Mouse (Mus musculus) gastrocnemius, adult 18-20 months (tissue): ENCODE results near the gene Klhdc3. TPM values are rescaled to one million over a fixed set of nuclear protein-coding genes. Genes with fewer than 3 reads are reported as not detected.

Source experiments
- DNase-seq: peaks from one replicate; pipeline ENCODE4 v3.0.0; 2021; ENCODE audit warnings: low spot score
- long read RNA-seq, 2 experiments: library from polyadenylated mRNA; stranded (forward); transcript quantifications; one replicate each; pipeline ENCODE4 v2.0.0; 2021
- total RNA-seq, 2 experiments: library from RNA; stranded (reverse); gene quantifications; 2 replicates each; pipeline ENCODE4 v1.2.3; 2021

Klhdc3 gene
- 10 to 100 TPM; 64.7 to 90.2 TPM for total RNA-seq
- long read RNA-seq, experiment 1, transcript Klhdc3-201 (12 exons, 2,100 nt), result major isoform, 88 of 105 reads
- long read RNA-seq, experiment 1, partial matches to known transcripts, result 12 of 105 reads
- long read RNA-seq, experiment 1, other reads (novel, unspliced or antisense), result 3 of 105 reads
- long read RNA-seq, experiment 2, transcript Klhdc3-201 (12 exons, 2,100 nt), result major isoform, 113 of 134 reads
- long read RNA-seq, experiment 2, partial matches to known transcripts, result 13 of 134 reads
- long read RNA-seq, experiment 2, other reads (novel, unspliced or antisense), result 7 of 134 reads

- DNase-seq, result peak; percentile 98
These were observed at the start of gene Klhdc3 for GRCm38 (mm10) chr17:46680760-46681373. TSS of gene Klhdc3 (minus strand) at chr17:46680914.

- no peak for DNase-seq
These were observed 48.2 kb upstream of the Klhdc3 start, which contains the start of gene Gnmt for GRCm38 (mm10) chr17:46728904-46729318. TSS of gene Gnmt (minus strand) at chr17:46729168.

GRCm38 (mm10) chr17:46728496-46728895, 47.8 kb upstream of the Klhdc3 start:
- no peak for DNase-seq

- DNase-seq, result no peak
These were observed 47.3 kb upstream of the Klhdc3 start for GRCm38 (mm10) chr17:46728021-46728420.

- no peak for DNase-seq
These were observed 46.6 kb upstream of the Klhdc3 start for GRCm38 (mm10) chr17:46727271-46727670.

DNA sequence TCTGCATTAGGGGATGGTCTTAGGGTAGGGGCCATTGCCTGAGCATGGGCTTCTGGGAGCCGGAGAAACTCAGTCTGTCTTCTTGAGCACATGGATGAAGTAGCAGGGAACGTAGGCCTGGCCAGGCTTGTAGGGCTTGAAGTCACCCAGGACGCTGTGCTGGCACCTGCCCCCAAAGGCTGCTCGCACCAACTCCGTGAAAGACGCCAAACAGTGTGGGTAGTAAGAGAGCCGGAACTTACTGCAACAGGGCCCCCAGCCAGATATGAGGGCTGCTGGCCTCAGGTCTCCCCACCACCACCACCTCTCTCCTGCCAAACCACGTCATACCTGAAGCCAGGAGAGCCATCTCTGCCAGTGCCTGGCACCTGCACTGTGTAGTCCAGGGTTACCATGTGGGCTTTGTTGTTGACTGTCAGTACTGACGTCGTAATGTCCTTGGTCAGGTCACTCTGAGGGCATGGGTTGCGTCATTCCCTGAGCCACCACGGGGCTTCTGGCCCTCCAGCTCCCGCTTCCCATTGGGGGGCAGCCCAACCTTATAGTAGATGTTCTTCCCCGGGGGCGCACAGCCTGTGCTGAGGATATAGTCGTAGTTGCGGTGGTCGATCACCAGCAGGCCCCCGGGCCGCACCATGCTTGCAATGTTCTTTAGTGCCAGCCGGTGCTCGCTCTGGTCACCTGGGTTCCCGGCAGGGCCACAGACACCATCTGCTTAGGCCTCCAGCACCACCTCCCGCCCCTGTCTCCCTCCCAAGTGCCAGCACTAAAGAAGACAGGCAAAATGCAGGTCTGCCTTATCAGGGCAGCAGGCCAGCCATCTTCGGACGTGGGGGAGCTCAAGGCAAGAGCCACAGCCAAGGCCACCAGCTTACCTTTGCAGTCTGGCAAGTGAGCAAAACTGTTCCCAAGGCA, 45.3 kb upstream of the Klhdc3 start:
- DNase-seq, result no peak

DNA sequence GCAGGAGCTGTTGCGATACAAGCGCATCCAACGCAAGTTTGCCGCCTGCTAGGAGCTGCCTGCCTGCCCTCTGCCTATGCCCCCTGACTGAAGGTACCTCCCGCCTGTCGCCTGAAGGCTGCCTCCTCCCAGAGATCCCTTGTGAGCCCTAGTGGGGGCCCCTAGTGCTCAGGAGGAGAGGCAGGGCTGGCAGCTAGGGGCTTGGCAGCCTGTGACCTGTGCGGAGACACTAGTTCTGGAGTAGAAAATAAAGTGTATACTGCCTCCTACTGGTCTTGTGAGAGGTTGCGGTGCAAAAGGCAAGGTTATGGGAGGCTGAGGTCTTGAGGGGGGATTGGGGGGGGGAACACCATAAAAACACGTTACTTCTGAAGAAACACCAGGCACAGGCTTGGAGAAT, 44.6 kb upstream of the Klhdc3 start:
- peak; percentile 24 for DNase-seq

DNA sequence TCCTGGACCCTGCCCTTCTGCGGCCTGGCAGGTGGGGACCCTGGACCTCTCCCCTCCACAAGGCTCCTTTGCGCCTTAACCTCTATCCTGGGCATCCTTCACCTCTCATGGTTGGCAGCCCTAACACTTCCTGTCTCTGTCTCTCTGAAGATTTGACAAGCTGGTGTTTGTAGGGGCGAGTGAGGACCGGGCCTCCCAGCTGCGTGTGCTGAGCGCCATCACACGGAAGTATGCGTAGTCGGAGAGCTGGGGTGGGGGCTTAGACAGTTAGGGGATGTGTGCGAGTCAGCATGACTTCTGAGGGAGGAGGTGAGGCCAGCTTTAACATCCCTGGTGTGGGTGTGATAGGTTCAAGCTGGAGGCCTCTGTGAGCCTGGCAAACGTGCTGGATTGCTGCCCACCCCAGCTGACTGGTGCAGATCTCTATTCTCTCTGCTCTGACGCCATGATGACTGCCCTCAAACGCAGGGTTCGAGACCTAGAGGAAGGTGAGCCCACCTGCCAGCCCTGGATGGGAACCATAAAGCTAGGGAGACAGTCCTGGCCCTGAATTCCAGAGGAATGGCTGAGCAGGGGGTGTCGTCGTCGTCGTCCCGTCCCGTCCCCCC, 43.9 kb upstream of the Klhdc3 start:
- DNase-seq, result no peak

GRCm38 (mm10) chr17:46721077-46721476, 40.4 kb upstream of the Klhdc3 start:
- DNase-seq, result no peak

DNA sequence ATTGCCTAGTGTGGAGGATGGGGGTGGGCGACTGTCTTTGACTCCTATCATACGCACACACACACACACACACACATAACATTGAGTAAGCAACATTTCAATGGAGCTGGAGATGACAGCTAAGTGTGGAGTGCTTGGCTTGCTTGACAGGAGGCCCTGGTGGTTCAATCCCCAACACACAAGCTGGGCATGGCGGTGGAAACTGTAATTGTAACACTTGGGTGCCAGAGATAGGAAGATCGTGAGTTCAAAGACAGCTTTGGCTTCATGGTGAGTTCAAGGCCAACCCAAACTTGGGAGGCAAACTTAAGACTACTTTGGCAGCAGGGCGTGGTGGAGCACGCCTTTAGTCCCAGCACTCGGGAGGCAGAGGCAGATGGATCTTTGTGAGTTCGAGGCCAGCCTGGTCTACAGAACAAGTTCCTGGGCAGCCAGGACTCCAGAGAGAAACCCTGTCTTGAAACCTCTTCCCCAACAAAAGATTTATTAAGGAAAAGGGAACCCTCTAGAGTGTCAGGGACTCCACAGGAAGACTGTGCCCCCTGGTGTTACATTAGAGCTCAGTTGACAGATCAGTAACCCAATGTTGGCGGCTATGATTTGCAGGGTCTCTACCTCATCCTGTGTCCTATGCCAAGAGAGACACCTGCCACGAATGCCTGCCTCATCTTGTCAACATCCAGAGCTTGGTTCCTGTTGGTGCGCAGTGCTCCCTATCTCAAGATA, 34.2 kb upstream of the Klhdc3 start:
- DNase-seq, result peak; percentile 14

DNA sequence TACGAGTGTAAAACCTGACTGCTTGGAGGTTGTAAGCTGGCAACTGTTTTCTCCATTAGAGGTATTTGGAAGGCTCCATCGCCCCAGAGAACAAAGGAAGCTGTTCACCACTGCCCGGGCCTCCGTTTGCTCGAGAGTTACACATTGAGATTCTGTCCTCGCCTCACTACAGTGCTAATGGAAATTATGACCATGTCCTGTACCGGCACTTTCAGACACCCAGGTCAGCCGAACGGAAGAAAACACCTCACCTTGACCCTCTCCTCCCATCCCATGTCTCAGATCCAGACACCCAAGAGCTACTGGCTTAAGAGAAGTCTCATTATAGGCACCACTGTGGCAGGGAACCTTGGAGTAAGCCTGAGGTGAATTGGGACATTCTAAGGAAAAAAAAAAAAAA, 33.1 kb upstream of the Klhdc3 start:
- DNase-seq, result no peak

DNA sequence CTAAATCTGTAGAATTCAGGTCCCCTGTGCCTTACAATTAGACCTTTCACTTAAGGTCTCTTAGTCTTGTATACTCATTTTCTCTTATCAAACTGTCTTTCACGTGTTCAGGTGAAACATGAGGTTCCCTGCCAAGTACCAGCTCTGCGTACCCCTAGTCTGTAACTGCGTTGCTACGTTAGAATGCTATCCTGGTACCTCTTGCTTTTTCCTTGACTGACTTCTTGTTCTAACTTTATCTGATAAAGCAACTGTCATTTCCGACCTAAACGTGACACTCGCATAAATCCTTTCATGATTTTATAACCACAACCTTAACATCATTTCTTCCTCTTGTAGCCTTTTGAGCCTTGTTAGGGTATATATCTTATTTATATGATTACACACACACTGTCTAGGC, 31.7 kb upstream of the Klhdc3 start:
- DNase-seq, result no peak

DNA sequence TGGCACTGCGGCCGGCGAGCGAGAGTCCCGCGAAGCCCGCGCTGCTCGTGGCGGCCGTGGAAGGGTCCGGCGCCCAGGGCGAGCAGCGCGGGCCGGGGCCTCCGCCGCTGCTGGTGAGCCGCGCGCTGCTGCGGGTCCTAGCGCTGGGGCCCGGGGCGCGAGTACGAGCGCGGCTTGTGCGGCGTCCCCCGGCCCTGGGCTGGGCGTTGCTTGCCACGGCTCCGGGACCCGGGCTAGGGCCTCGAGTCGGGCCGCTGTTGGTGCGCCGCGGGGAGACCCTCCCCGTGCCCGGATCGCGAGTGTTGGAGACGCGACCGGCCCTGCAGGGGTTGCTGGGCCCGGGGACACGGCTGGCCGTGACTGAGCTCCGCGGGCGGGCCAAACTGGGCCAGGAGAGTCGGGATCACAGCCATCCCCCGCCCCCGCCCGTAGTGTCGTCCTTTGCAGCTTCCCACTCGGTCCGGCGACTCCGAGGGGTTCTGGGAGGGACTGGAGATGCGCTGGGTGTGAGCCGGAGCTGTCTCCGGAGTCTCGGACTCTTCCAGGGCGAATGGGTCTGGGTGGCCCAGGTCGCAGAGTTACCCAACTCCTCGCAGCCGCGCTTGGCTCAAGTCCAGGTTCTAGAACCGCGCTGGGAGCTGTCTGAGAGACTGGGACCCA, 31.0 kb upstream of the Klhdc3 start:
- peak; percentile 52 for DNase-seq

DNA sequence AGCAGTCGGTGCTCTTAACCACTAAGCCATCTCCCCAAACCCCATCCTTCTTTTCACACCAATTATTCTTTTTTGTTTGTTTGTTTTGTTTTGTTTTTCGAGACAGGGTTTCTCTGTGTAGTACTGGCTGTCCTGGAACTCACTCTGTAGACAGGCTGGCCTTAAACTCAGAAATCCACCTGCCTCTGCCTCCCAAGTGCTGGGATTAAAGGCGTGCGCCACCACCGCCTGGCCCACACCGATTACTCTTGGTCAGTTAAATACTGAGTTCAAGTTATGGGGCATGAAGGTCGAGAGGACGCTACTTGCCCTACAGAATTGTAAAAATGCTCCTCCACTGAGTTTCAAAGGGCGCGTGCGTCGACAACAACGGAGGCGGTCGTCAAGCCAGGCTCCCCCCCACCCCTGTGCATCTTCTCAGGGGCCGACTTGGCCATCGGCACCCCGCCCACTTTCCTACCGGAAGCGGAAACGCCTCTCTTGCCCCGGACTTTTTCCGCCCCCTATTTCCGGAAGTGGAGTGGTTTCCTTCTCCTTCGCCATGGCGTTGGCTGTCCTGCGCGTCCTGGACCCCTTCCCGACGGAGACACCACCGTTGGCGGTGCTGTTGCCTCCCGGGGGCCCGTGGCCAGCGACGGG, 30.4 kb upstream of the Klhdc3 start, which contains the start of gene Pex6:
TSS of gene Pex6 (plus strand) at position 505 of the 639 bp plus-strand sequence.
- peak; percentile 93 for DNase-seq

DNA sequence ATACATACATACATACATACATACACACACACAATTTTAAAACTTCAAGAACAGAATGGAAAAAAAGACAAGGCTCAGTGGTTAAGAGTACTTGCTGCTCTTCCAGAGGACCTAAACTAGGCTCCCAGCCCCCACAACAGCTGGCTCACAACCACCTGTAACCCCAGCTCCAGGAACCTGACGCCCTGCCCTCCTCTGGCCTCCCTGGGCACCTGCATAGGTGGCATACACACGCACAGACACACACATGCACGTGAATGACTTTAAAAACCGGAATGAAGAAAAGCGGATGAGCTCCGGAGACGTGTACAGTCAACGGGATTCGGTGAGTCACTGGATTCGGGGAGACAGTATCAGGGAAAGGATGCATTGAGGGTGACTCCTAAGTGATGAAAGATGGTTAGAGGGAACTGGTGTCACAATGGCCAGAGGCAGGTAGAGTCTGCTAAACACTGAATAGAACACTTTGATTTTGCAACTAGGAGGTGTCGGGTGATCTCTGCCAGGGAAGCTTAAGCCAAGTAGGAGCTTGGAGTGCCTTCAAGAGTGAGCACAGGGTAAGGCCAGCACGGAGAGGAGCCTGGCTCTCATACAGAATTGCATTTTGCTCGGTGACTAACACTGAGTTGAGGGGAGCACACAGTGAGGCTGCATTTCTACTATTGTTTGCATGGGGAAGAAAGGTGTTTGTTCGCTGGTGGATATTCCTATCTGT, 25.8 kb upstream of the Klhdc3 start:
- peak; percentile 58 for DNase-seq

- peak; percentile 98 for DNase-seq
These were observed 24.4 kb upstream of the Klhdc3 start, which contains the start of gene Ppp2r5d for GRCm38 (mm10) chr17:46704887-46705835. TSS of gene Ppp2r5d (minus strand) at chr17:46705111.

GRCm38 (mm10) chr17:46703971-46704886, 23.5 kb upstream of the Klhdc3 start:
- DNase-seq, result peak; percentile 15
